In the genomic region with DNA sequence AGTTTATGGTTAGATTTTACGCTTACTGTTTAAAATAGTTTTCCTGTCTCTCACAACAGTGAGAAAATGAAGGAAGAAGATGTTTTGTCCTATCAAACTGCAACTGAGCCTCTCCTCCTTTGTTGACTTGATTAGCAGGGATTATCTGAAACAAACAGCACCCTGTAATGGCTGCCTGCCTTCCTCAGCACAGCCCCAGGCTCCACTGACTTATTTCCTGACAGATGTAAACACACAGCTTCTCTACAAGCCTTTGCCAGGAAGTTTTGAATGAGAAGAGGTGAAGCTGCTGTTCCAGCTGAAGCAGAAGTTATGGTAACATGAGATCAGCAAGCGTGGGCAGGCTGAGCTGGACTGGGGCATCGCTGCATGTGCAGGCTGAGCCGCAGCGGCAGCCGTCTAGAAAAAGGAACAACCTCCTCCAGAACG, we compare ENCODE assay signal across 13 mouse cellular contexts. TPM values are rescaled to one million over a fixed set of nuclear protein-coding genes. Genes with fewer than 3 reads are reported as not detected.
DNase-seq lines count a peak whose midpoint lies in the region; ATAC-seq and TF ChIP-seq lines count a peak whose summit lies in the region.
"Had no signal": no experiment of that assay in that cellular context is flagged by ENCODE, and none has a peak within 500 bp of the region (broad histone marks: within the 10 kb centered on the region; RNA-seq: fewer than 3 reads in every experiment).

No protein-coding gene starts in this region.

- no peaks in the 10 kb centered on the region for H3K9me3 ChIP-seq in liver, postnatal 0 days (ENCODE audit: low read length)
- H3K9me3 ChIP-seq in forebrain, embryonic 16.5 days (ENCODE audit: control insufficient read depth, low read length), result no peaks in the 10 kb centered on the region
- H3K9me3 ChIP-seq: embryonic facial prominence, embryonic 15.5 days; neural tube, embryonic 12.5 days had no signal

- WGBS in liver, postnatal 0 days (ENCODE audit: insufficient replicate concordance), result 18% methylated on average over 7 of the region's 7 CpGs
- WGBS in forebrain, embryonic 16.5 days, result 64% methylated on average over 7 of the region's 7 CpGs

- TF ChIP-seq CTCF in liver, postnatal 0 days (IDR thresholded peaks at IDR 0.05; ENCODE audit: low read depth), result no peak

- H3K36me3 ChIP-seq in liver, postnatal 0 days (replicated peaks; ENCODE audit: insufficient read depth, low read length), result no peaks in the 10 kb centered on the region
- no peaks in the 10 kb centered on the region for H3K36me3 ChIP-seq in forebrain, embryonic 16.5 days (ENCODE audit: control insufficient read depth, insufficient read depth)
- H3K36me3 ChIP-seq: embryonic facial prominence, embryonic 15.5 days; neural tube, embryonic 12.5 days had no signal

- H3K27ac ChIP-seq in liver, postnatal 0 days (ENCODE audit: low read depth), result no peak overlapping the region
- H3K27ac ChIP-seq in forebrain, embryonic 16.5 days (ENCODE audit: low read length), result no peak overlapping the region
- H3K27ac ChIP-seq: embryonic facial prominence, embryonic 15.5 days; neural tube, embryonic 12.5 days had no signal

- no peak for ATAC-seq in liver, postnatal 0 days
- no peak for ATAC-seq in inflammation-experienced regulatory T-cells, adult 6 months
- no peak for ATAC-seq in forebrain, embryonic 16.5 days
- ATAC-seq: intestine, embryonic 16.5 days had no signal

- TF ChIP-seq EP300 in liver, postnatal 0 days (IDR thresholded peaks at IDR 0.05; ENCODE audit: low read depth), result no peak

- no peak overlapping the region for H3K4me3 ChIP-seq in liver, postnatal 0 days (ENCODE audit: low read depth, low read length)
- no peak overlapping the region for H3K4me3 ChIP-seq in forebrain, embryonic 16.5 days (replicated peaks; ENCODE audit: low read length)
- H3K4me3 ChIP-seq: embryonic facial prominence, embryonic 15.5 days; neural tube, embryonic 12.5 days had no signal

- H3K9ac ChIP-seq in liver, postnatal 0 days (replicated peaks), result no peak overlapping the region
- no peak overlapping the region for H3K9ac ChIP-seq in forebrain, embryonic 16.5 days (replicated peaks; ENCODE audit: low read depth, low read length)
- H3K9ac ChIP-seq: embryonic facial prominence, embryonic 15.5 days; neural tube, embryonic 12.5 days had no signal

- peak; percentile 49 for DNase-seq in right cerebral cortex, adult 18-20 months
- DNase-seq in right cerebral cortex, postnatal 4 days, result no peak
- DNase-seq in embryo, embryonic 9.5 days (ENCODE audit: extremely low spot score), result peak; percentile 8
- DNase-seq in liver, postnatal 0 days, result peak; percentile 14
- peak; percentile 31 for DNase-seq in yolk sac, embryonic 10.5 days (ENCODE audit: low spot score)
- DNase-seq: right cerebral cortex, postnatal 14 days had no signal

- H3K4me2 ChIP-seq in liver, postnatal 0 days (ENCODE audit: low read depth, low read length), result peak overlapping the region; percentile 35; the same call in 1 of the 2 replicates
- no peak overlapping the region for H3K4me2 ChIP-seq in forebrain, embryonic 16.5 days (ENCODE audit: low read length)
- H3K4me2 ChIP-seq: embryonic facial prominence, embryonic 15.5 days; neural tube, embryonic 12.5 days had no signal

- H3K27me3 ChIP-seq in liver, postnatal 0 days (ENCODE audit: insufficient read depth, low read length), result no peaks in the 10 kb centered on the region
- no peaks in the 10 kb centered on the region for H3K27me3 ChIP-seq in forebrain, embryonic 16.5 days (replicated peaks; ENCODE audit: control insufficient read depth, insufficient read depth, low read length)
- H3K27me3 ChIP-seq: embryonic facial prominence, embryonic 15.5 days; neural tube, embryonic 12.5 days had no signal

- no peaks in the 10 kb centered on the region for H3K4me1 ChIP-seq in liver, postnatal 0 days (ENCODE audit: insufficient read depth)
- H3K4me1 ChIP-seq in forebrain, embryonic 16.5 days (replicated peaks; ENCODE audit: control insufficient read depth, insufficient read depth, low read length), result no peaks in the 10 kb centered on the region
- H3K4me1 ChIP-seq: embryonic facial prominence, embryonic 15.5 days had no signal

RNA-seq across cellular contexts. Expression of gene Efcab10, which starts 8.6 kb away (rescaled TPM):
- polyA plus RNA-seq in liver, postnatal 0 days (2015; fragmentation: Nextera tagmentation; extraction: Ambion mirVana), result not detected in 2 replicates
- not detected for polyA plus RNA-seq in inflammation-experienced regulatory T-cells, adult 6 months (2017; shearing (Covaris generic))
- polyA plus RNA-seq in forebrain, embryonic 16.5 days (2015; fragmentation: Nextera tagmentation; extraction: Ambion mirVana), result 2.0 and 2.1 TPM in 2 replicates
- polyA plus RNA-seq: heart, embryonic 16.5 days; intestine, embryonic 16.5 days; liver, embryonic 16.5 days had no signal

RNA-seq across cellular contexts. Expression of gene Twistnb, which starts 26.2 kb away (rescaled TPM):
- polyA plus RNA-seq in liver, postnatal 0 days (2015; fragmentation: Nextera tagmentation; extraction: Ambion mirVana), result 48.2 and 51.8 TPM in 2 replicates
- polyA plus RNA-seq in inflammation-experienced regulatory T-cells, adult 6 months (2017; shearing (Covaris generic)), result 10 to 100 TPM; 21.6 to 52.2 (median 43.3) TPM
- 44.4 and 51.6 TPM in 2 replicates for polyA plus RNA-seq in forebrain, embryonic 16.5 days (2015; fragmentation: Nextera tagmentation; extraction: Ambion mirVana)
